Mouse (Mus musculus): Measurements from ENCODE around the gene Kank2.
A peak's percentile ranks its signal among the peaks of the same experiment; 100 is the strongest.

Gene Kank2

GRCm38 (mm10) chr9:21798345-21799009 lies at the start of gene Kank2:
Gene Kank2 (minus strand): TSS chr9:21798744.
- DNase-seq, result peak; percentile 63 to 73

- DNase-seq, result no peak
These were observed 49.4 kb upstream of the Kank2 start for GRCm38 (mm10) chr9:21847926-21848325.

- no peak for DNase-seq
These were observed 48.9 kb upstream of the Kank2 start for GRCm38 (mm10) chr9:21847425-21847824.

- DNase-seq, result no peak
These were observed 48.3 kb upstream of the Kank2 start for GRCm38 (mm10) chr9:21846755-21847341.

- DNase-seq, result no peak
These were observed 47.0 kb upstream of the Kank2 start for GRCm38 (mm10) chr9:21845381-21846080.

GRCm38 (mm10) chr9:21843086-21843485 lies 44.5 kb upstream of the Kank2 start:
- DNase-seq, result no peak

- no peak for DNase-seq
These were observed 43.8 kb upstream of the Kank2 start for GRCm38 (mm10) chr9:21842391-21842790.

- DNase-seq, result no peak
These were observed 42.8 kb upstream of the Kank2 start for GRCm38 (mm10) chr9:21841340-21841739.

GRCm38 (mm10) chr9:21840115-21840787 lies 41.7 kb upstream of the Kank2 start:
- peak; percentile 43 to 52 for DNase-seq

GRCm38 (mm10) chr9:21837690-21838089 lies 39.1 kb upstream of the Kank2 start:
- DNase-seq, result no peak

GRCm38 (mm10) chr9:21835258-21835912 lies 36.8 kb upstream of the Kank2 start, which contains the start of gene Angptl8:
Gene Angptl8 (plus strand): TSS chr9:21835510.
- DNase-seq, result no peak

- no peak for DNase-seq
These were observed 33.2 kb upstream of the Kank2 start for GRCm38 (mm10) chr9:21831558-21832240.

- DNase-seq, result no peak
These were observed 32.4 kb upstream of the Kank2 start for GRCm38 (mm10) chr9:21830936-21831335.

GRCm38 (mm10) chr9:21830461-21830850 lies 31.9 kb upstream of the Kank2 start:
- DNase-seq, result no peak

- DNase-seq, result no peak
These were observed 31.4 kb upstream of the Kank2 start for GRCm38 (mm10) chr9:21829834-21830460.

GRCm38 (mm10) chr9:21824366-21824765 lies 25.8 kb upstream of the Kank2 start:
- no peak for DNase-seq

- no peak for DNase-seq
These were observed 25.4 kb upstream of the Kank2 start for GRCm38 (mm10) chr9:21823957-21824356.

- DNase-seq, result no peak
These were observed 24.1 kb upstream of the Kank2 start for GRCm38 (mm10) chr9:21822686-21823085.

- DNase-seq, result no peak
These were observed 21.6 kb upstream of the Kank2 start for GRCm38 (mm10) chr9:21820183-21820582.

- DNase-seq, result peak; percentile 48 to 54
These were observed 20.7 kb upstream of the Kank2 start for GRCm38 (mm10) chr9:21819181-21819729.

GRCm38 (mm10) chr9:21818561-21818960 lies 20.0 kb upstream of the Kank2 start:
- no peak for DNase-seq

Measured in cerebellum, postnatal 36 days (tissue).